Mouse (Mus musculus): ENCODE measurements around the gene Pcid2.
A peak's percentile ranks its signal among the peaks of the same experiment; 100 is the strongest.
"Not testable (repeated sequence)": the region's sequence is repeated elsewhere in the genome, so short reads cannot be mapped to it uniquely, and the experiment has no call there.

Pcid2 gene

DNA sequence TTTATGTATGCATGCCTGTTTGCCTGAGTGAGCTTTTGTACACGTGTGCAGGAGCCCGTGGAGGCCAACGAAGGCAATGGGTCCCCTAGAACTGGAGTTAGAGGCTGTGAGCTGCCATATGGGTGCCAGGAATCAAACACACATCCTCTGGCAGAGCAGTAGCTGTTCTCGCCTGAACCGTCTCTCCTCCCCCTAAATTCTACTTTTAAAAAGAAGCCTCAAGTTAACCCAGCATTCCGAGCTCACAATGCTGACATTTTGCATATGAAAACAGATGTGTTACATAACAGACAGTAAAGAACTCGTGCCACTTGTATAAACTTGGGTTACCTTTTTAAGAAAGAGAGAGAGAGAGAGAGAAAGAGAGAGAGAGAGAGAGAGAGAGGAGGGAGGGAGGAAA, 27.7 kb downstream of the Pcid2 start:
- DNase-seq (ENCODE audit: low spot score in 2 of 2), result no peak

DNA sequence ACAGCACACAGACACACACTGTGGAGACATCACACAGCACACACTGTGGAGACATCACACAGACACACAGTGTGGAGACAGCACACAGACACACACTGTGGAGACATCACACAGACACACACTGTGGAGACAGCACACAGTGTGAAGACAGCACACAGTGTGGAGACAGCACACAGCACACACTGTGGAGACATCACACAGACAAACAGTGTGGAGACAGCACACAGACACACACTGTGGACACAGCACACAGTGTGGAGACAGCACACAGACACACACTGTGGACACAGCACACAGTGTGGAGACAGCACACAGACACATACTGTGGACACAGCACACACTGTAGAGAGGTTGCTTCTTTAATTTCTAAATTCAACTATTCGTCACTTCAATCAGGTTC, 29.7 kb downstream of the Pcid2 start:
- not testable (repeated sequence) for DNase-seq (ENCODE audit: low spot score in 2 of 2)

DNA sequence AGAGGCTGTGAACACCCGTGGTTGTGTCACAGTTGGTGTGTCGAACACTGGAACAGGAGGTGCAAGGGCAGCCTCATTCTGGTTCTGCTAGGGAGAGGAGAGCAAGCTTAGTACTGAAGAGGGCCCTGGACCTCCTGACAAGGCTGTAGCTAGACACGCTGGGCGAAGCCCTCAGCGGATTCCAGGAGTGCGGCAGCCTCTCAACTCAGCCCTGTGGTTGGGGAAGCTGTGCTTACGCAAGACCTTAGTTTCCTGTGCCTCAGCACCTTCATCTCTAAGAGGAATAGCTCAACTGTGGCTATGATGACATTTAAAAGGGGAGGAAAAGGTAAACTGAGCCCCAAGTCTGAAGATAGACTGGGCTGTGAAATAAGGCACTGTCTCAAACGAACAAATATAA, 30.2 kb downstream of the Pcid2 start:
- DNase-seq (ENCODE audit: low spot score in 2 of 2), result no peak

DNA sequence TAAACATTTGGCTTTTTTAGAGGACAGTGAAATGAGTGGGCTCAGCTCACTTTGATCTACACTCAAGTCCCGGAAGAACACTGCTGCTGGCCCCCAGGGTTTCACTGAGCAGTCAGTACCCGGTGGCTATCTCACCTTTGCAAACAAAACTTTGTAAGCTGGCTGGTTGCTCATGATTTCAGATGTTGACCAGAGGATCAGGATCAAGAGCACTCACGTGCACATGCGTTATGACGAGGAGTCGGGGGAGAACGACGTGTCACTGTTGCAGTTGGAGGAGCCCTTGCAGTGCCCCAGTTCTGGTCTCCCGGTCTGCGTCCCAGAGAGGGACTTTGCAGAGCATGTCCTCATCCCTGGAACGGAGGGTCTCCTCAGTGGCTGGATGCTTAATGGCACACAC, 32.0 kb downstream of the Pcid2 start:
- DNase-seq (ENCODE audit: low spot score in 2 of 2), result no peak

DNA sequence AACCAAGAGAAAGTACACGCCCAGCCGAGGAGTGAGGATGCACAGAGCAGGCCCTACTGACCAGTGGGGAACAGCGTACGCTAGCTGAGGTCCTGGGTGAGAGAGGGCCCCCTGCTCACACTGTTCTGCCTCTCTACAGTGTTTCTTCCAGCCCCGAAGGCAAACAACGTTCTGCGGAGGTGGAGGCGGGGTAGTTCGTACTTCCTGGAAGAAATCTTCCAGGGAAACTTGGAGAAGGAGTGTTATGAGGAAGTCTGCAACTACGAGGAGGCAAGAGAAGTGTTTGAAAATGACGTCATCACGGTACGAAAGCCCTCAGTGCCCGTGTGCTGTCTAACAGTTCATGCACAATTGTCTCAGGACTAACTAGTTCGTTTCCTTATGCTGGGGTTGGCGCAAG, 42.1 kb downstream of the Pcid2 start:
- no peak for DNase-seq (ENCODE audit: low spot score in 2 of 2)

DNA sequence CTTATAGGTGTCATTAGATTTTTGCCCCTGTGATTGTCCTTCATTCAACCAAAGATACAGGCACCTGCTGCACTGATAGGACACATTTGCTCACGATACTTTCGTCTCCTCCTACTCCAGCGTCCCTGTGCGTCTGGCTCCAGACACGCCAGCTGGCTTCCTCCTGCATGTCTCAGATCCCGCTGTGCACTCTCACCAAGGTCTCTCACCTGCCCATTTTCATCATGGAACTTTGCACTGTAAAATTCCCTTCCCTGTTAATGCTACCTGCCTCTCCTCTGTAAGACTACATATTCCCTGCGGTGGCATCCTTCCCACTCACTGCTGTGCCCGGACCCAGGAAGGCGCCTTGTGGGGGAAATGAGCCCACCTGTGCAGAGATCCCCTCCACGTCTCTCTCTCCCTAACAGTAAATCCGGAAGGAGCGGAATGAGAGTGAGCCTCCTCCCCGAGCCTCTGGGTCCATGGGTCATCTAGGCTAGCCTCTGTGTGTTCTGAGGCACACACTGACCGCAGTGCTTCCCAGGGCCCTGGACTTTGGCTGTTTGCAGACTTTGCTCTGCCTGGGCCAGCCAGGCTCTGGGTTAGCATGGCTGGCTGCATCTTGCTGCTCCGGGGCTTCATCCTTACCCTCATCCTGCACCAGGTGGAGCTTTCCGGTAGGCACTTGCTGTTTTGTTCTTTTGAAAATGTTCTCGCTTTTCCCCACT, 44.7 kb downstream of the Pcid2 start, which contains the start of gene Proz:
Gene Proz (plus strand): TSS at position 474 of the 710 bp plus-strand sequence.
- DNase-seq (ENCODE audit: low spot score in 2 of 2), result no peak

DNA sequence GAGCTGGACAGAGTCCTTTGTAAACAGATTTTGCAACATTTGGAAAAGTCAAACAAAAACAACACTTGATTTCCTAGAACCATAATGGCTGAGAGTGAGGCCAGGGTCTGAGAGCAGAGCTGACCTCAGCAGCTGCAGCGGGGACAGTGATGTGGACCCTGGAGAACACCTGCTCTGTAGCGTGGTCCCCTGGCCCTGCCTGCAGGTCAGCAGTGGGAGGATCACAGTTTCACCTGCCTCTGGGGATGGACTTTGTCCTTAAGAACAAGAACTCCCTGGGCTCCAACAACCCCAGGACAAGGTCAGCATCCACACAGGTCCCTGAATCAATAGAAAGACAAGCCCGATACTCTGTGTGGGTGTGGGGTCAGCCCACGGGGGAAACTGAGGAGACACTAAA, 47.9 kb downstream of the Pcid2 start:
- DNase-seq (ENCODE audit: low spot score in 2 of 2), result no peak

DNA sequence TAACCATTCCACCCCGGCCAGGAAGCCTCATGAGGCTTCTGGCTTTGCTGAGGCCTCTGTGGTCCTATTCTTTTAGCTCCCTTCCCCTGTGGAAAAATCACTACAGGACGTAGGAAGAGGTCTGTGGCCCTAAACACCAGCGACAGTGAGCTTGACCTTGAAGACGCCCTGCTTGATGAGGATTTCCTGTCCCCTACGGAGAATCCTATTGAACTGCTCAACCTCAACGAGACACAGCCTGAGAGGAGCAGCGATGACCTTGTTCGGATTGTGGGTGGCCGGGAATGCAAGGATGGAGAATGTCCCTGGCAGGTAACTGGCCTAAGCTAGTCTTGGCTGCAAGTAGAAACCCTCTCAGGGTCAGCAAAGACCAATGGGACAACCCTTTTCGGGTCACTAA, 54.7 kb downstream of the Pcid2 start:
- DNase-seq (ENCODE audit: low spot score in 2 of 2), result no peak

DNA sequence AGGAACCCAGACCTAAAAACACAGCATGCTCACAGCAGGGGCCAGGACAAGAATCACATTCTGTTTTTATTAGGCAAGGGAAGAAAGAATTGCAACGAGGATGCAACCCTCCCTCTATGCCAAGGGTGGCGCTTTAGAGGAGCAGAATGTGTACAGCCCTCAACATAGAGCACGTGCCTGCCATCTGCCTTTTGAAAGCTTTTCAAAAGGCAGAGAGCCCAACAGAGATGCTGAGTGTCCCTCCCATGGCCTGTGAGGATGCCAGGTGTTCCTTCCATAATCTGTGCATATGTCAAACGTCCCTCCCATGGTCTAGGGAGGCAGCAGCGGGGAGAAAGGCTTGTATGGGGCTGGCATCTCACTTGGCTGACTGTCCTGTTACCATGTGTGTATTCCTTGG, 57.6 kb downstream of the Pcid2 start:
- no peak for DNase-seq (ENCODE audit: low spot score in 2 of 2)

DNA sequence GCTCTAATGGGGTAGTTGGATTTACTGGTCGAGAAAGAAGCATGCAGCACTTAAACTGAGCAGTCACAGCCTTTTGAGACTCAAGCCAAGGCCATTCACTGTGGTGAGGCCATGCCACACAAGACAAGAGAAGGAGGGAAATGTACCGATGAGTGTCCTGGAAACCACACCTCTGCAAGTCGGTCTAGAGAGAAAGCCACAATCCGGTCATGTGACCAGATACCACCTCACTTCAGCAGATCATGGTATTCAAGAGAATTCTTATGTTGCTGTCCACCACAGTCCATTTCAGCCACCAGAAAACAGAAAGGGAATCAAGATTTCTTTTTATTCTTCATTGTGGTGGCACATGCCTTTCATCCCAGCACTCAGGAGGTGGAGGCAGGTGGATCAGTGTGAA, 63.8 kb downstream of the Pcid2 start:
- no peak for DNase-seq (ENCODE audit: low spot score in 2 of 2)

DNA sequence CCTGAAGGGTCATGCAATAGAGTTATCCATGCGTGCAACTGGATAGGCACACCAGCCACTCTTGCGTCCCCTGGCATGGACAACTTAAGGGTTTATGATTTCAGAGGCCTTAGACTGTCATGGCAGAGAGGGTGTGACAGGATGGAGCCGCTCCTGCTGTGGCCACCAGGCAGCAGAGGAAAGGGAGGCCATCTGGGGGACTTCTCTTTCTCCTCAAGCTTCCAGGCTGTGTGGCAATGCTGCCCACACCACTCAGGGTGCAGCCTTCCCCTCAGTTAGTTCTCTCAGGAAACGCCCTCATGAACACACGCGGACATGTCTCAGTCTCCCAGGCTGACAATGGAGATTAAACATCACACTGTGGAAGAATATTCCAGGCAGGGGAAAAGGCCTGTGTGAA, 66.2 kb downstream of the Pcid2 start:
- DNase-seq (ENCODE audit: low spot score in 2 of 2), result no peak

DNA sequence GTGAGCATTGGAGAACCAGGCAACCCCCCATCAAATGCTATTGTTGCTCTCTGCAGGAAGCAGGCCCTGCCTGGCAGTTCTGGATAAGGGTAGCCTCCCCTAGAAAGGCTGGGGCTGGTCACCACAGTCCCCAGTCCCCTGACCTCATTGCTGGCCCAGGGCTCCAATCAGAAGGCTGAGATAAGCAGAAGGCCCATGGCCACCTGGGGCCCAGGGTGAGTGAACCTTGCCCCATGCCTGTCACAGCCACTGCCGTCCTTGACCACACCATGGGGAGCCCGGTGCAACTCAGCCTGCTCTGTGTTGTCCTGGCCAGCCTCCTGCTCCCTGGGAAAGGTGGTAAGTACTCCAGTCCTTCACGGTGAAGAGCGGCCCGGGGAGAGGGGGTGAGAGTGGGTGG, 67.7 kb downstream of the Pcid2 start:
- no peak for DNase-seq (ENCODE audit: low spot score in 2 of 2)

DNA sequence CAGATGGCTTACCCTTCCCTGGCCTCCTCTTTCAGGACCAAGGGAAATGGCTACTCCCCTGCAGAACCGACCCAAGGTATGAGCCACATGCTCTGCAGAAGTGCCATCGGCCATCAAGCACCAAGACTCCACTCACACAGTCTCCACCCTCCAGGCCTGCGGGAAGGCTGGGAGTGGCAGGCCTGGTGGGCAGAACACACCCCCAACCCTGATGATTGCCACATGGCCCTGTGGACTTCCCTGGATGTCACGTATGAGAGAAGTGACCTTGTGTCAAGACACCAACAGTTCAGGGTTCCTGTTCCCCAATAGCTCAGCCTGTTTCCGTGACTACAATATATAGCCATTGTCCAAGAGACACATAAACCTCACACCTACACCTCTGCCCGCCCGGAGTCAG, 68.2 kb downstream of the Pcid2 start, which contains the start of gene F10:
Gene F10 (plus strand): TSS at position 294 of the 400 bp plus-strand sequence.
- no peak for DNase-seq (ENCODE audit: low spot score in 2 of 2)

DNA sequence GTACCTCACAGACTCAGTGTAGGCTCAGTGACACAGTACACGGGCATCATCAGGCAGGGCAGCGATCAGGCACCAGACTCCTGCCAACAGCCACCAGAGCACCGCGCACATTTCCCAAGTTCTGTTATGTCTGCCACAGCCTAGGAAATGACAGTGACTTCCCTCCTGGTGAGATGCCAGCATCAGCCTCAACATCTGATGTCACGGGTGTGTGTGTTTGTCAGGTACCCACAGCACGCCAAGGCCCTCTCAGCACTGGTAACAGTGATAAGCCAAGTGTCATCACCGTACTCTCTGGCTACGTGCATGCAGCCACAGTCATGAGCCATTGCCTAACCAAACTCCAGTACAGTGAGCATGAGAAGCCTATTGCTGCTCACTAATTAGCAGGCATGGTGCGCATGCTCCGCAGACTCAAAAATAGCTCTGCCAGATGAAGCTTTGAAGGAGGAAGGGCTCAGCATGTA, 68.9 kb downstream of the Pcid2 start:
- DNase-seq (ENCODE audit: low spot score in 2 of 2), result peak in 1 of 2 experiments; percentile 28

DNA sequence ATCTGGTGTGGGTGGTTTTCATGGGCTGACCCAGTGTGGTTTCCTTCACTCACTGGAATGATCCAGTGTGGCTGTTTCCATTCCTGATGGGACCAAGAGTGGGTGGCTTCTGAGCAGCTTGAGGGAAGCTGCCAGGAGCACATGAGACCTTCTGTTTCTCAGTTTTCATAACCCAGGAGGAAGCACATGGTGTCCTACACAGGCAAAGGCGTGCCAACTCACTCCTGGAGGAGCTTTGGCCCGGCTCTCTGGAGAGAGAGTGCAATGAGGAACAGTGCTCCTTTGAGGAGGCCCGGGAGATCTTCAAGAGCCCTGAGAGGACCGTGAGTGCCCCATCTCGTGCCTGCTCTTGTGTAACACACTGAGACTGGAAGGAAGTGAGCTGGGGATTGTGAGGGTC, 76.8 kb downstream of the Pcid2 start:
- DNase-seq (ENCODE audit: low spot score in 2 of 2), result no peak

DNA sequence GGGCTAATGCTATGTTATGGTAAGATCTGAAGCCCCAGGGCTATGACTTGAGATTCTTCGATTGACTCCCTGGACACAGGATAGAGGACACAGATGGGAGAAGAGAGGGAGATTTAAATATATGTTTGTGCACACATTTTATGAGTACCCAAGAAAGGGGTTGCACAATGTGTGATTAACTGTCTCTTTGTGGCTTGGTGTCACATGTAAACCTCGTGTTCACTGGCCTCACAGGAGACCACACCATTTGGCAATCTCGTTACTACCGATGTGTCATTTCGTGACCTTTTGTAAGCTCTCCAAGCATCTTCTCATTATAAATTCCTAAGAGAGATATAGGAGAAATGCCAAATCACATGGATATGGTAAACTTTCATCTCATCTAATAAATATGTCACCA, 77.6 kb downstream of the Pcid2 start:
- DNase-seq (ENCODE audit: low spot score in 2 of 2), result no peak

Data from frontal cortex, postnatal 10 days (tissue).